Mouse (Mus musculus) fibroblast of lung, adult 2 months (primary cell): Measurements from ENCODE around the gene Bcas3.

Experiments used
- DNase-seq: peaks from one replicate; pipeline ENCODE4 v3.0.0-alpha.2; 2011; ENCODE audit warnings: low read depth

Bcas3 gene

DNA sequence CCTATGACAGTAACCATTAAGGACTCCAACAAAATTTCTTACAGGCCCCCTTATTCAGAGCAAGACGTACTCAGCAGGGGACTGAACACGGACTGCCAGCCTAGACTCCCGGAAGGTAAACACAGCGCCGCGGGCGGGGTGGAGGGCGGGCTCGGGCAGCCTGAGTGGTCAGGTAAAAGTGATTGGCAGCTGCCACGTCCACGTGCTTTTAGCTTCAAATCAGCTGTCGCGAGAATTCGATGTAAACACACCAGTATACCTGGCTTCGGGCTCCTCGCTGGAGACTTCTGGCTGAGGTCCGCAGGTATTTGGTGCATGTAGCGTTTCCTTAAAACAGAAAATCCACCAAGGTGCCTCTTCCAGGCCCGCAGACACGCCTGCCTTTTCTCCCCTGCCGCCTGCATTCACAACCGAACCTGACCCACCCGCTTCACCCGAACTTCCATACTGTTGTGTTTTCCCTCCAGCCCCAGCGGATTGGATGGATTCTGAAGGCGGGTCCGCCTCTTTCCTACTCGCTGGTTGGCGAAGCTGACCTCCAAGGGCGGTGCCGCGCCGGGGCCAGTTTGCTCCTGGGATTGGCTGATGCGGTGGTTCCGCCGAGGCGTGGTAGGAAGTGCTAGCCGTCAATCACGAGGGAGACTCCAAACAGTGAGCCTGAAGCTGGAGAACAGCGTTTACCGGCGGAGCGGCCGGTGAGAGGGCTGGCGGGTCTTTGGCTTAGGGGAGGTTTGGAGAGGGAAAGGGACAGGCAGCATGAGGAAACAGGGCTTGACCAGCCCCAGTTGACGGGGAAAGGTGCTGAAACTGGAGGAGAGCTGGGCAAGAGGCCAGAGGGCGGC is at the start of gene Bcas3:
TSS of gene Bcas3 (plus strand) at position 629 of the 842 bp plus-strand sequence.
- peak; percentile 97 for DNase-seq

DNA sequence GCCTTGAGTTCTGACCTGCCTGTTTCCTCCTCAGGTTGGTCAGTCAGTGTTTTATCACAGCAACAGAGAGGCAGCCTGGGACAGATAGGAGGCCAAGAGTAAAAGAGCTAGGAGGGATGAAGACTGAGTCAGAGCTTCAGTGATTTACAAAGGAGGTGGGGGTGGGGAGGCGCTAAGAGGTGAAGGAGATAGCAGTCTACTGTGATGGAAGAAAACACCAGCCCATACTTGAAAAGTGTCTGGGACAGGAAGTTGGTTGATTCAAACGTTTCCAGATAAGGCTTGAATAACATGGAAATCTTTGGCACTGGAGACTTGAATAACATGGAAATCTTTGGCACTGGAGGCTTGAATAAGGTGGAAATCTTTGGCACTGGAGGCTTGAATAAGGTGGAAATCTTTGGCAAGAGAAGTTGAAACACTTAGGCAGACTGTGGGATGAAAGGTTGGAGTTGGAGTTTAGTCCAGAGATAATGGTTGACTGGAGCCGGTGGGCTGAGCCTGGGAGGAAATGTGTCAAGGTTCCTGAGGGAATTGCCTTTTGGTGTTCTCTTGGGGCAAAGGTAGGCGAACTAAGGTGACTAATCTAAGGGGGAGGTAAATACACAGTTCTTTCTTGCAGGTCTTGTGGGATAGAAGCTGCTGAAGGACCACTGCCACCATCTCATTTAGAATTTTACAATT is 46.2 kb upstream of the Bcas3 start:
- no peak for DNase-seq

DNA sequence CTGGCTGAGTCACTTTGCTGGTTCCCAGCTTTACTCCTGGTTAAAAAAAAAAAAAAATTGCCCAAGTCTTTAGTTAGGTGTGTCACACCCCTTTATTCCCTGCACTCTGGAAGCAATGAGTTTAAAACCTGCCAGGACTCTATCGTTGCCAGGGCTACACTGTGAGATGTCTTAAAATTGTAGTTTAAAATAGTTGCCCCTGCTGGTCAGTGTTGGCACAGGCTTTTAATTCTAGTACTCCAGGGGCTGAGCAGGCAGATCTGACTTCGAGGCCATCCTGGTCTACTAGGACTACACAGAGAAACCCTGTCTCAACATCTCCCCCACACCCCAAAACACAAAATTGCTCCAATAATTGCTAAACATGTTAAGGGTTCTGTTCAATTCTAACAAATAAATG is 44.2 kb upstream of the Bcas3 start:
- no peak for DNase-seq

DNA sequence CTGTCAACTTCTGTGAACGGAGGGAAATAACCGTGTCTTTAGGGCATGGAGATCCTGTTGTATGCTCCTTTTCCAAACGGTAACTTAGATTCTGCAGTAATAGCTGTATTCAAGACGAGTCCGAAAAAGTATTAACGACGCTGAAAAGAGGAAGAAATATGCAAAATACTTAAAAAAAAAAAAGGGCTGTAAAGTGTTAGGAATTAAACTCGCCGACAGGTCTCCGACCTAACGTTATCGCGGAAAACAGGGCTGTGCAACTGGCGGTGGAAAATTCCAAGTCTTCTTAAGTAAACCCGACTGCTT is 42.6 kb upstream of the Bcas3 start:
- DNase-seq: no peak

DNA sequence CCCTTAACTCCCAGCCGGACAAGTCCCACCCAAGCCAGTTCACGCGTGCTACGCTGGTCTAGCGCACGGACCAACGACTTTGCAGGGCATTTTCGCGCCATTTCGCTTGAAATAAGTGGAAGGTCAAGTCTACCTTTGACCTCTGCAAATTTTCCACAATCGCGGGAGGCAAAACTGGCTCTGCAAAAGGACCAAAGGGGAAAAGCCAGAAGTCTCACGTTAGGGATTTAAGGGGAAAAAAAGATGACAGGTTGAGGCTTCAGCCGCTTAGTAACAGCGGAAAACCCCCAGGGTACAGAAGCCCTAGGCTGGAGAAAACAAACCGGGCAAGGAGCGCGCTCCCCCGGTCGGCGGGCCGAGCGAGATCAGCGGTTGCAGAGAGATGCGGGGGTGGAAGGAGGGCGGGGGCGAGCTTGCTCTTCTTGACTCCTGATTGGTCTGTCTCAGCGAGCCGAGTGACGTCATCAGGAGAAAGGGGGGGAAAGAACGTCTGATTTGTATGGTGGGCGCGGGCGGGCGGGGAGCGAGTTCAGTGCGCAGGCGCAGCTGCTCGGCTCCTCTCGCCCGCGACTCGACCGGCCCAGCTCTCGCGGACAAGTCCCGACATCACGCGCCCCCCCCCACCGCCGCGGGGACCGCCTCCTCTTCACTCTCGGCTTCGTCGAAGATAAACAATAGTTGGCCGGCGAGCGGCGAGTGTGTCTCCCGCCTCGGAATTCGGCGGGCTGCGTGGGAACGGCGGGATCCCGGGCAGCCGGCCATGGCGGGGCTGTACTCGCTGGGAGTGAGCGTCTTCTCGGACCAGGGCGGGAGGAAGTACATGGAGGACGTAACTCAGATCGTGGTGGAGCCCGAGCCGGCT is 42.0 kb upstream of the Bcas3 start, which contains the start of gene Ppm1d:
TSS of gene Ppm1d (plus strand) at position 532 of the 862 bp plus-strand sequence.
- DNase-seq: peak; percentile 96

DNA sequence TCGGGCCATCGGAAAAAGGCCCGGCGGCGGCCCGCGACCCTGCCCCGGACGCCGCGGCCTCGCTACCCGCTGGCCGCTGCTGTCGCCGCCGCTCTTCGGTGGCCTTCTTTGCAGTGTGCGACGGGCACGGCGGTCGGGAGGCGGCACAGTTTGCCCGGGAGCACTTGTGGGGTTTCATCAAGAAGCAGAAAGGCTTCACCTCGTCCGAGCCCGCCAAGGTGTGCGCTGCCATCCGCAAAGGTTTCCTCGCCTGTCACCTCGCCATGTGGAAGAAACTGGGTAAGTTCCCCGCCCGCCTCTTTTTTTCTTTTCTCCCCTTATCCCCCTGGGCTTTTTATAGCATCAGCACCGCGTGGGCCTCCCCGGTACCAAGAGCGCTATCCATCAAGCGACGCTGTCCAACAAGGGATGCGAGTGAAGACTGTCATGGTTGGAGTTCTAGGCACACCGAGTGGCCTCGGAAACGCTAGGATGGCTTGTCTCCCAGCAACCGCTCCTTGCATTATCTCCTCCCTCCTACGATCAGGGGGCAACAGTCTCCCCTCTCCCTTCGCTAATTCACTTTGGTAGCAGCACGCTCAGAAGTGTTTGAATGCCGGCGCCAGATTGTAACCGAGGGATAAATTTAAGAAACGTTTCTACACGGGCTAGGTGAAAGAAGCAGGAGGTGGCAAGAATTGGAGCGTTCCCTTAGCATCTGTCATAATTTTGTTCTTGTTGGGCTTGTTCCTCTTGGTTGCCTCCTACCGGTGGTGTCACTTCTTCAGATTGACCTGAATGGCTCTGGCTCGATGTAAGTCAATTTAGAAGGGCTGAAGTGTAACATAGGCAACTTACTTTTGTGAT is 41.1 kb upstream of the Bcas3 start:
- no peak for DNase-seq

DNA sequence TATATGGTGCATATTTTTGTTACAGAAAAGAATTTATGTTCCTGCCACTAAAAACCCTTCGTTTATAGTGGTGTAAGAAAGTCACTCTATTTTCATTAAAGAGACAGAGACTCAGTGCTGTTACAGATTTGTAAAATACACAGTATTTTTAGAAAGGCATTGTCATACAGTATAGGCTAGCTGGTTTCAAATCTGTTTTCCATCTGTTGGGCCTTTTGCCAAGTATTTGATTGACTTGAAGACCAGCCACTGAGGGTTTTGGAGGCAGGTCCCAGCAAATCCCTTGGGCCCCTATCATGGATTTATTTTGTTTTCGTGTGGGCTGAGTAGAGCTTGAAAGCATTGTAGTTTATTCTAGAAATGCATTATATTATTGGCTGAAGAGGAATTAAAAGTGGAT is 40.1 kb upstream of the Bcas3 start:
- no peak for DNase-seq

DNA sequence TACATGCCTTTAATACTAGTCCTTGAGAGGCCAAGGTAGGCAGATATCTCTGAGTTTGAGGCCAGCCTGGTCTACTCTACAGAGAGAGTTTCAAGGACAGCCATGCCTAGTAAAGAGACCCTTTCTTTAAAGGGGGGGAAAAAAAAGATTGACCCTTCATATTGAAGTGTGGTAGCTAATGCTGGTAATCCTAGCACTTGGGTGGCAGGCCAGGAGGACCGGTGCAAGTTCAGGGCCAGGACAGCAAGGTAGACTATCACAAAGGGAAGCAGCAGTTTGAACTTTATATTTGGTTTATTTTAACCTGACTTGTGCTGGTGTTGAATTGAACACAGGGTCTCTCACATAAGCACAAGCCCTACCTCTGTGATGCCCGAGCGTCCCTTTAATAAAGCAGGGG is 39.6 kb upstream of the Bcas3 start:
- DNase-seq: no peak

DNA sequence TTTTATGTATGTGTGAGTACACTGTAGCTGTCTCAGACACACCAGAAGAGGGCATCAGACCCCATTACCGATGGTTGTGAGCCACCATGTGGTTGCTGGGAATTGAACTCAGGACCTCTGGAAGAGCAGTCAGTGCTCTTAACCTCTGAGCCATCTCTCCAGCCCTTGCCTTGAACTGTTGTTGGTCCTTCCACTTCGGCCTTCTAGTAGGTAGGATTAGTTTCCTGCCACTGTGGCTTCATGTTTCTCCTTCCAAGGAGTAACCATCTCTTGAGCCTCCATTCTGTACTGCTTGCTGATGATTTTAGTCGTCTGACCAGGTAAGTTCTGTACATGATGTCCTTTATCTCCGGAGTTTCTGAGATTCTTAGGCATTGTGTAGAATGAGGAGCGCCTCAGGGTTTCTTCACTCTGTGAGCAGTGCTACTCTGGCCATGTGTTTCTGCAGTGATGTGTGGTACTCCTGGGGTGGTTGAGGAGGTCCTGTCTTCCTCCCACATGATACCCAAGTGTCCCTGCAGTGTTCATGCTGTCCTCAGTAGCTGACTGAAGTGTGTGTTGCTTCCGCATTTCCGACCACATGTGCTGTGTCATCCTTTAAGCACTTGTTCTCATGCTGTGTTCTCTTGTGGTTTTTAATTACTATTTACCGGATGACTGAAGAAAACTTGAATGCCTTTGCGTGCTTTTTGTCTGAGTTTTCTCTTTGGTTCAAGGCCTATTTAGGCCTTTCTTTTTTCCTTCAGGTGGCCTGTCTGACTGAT is 29.2 kb upstream of the Bcas3 start:
- no peak for DNase-seq

DNA sequence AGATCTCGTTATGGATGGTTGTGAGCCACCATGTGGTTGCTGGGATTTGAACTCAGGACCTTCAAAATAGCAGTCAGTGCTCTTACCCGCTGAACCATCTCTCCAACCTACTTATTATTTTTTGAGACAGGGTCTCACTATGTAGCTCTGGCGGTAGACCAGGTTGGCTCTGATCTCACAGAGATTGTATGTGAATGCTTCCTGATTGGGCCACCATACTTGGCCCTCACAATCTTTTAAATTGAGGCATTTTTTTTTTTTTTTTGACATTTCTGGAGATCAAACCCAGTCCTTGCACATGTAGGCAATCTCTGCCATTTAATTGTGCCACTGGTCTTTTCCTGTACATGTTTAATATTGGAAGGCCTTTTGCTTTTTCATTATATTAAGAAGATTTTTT is 24.2 kb upstream of the Bcas3 start:
- no peak for DNase-seq

DNA sequence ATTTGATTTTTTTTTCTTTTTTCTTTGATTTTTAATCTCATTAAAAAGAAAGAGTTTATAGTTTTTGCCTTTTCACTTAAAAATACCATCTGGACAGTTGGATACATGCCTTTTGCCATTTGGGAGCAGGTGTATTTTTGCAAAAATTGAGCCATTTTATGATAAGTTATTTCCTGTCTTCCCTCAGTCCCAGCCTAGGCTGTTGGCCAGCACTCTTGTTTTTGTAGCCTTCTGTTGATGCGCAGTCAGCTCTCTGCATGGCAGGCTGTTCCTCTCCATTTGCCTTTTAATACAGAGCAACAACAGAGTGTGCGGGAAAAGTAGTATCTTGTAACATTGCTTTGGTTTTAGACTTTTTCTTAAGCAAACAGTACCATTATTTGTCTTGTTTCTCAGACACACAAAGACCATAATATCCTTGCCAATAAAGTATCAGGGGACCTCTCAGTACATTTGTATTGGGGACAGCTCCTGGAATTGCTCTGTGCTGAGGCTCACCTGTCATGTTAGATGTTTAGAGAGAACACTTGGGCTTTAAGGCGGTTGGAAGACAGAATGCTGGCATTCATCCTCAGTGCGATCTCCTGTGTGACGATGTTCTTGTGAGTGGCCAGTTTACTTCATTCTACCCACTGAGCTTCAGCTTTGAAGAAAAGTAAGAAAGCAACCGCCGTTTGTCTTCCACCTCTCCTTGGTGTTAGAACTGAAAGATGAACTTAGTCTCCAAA is 23.6 kb upstream of the Bcas3 start:
- no peak for DNase-seq

DNA sequence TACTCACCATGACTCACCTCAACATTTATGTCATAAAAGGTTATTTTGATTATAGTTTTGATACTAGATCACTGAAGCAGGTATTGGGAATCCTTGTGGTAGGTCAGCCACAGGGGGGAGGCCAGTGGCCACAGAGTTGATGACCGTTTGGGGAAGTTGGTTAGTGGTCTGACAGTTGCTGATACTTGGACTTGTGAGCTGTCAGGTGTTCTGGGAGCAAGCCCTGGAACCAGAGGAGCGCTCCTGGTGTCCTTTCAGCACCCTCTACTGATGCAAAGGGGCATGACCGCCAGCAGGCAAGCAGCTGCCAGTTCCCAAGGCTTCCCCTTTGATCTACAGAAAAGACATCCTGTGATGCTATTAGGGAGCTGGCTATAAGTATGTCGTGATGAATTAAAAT is 18.2 kb upstream of the Bcas3 start:
- no peak for DNase-seq

DNA sequence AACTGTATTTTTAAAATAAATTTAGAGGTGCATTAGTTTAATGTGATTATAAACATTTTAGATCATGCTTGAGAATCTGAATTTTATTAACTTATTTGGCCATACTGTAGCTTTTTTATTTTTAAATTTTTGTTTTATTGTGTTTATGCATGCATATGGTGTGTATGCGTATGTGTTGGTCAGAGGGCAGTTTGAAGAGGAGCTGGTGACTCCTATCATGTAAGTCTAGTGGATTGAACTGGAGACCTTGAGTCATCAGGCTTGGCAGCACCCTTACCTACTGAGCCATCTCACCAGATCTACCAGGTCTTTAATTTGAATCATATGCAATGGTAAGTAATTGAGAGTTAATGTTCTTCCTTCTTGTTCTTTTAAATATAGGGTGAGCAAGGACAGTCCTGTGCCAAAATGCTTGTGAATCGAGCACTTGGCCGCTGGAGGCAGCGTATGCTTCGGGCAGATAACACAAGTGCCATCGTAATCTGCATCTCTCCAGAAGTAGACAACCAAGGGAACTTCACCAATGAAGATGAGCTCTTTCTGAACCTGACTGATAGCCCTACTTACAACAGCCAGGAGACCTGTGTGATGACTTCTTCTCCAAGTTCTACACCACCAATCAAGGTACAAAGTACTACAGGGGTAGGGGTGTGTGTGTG is 13.7 kb upstream of the Bcas3 start:
- no peak for DNase-seq

DNA sequence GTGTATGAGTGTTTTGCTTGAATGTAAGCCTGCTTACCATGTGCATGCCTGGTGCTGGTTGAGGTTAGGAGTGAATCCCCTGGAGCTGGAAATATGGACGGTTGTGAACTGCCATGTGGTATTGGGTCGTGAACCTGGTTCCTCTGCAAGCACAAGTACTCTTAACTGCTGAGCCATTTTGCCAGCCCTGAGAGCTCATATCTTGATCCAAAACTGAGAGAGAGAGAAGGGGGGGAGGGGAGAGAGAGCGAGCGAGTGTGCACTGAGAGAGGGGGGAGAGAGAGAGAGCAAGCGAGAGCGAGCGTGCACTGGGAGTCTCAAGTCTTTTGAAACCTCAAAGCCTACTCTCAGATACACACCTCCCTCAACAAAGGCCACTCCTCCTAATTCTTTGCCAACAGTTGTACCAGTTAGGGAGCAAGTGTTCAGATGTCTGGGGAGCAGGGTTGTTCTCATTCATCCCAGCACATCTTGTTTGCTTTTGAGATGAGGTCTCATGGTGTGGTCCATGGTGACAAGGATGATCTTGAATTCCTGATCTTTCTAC is 12.8 kb upstream of the Bcas3 start:
- no peak for DNase-seq

DNA sequence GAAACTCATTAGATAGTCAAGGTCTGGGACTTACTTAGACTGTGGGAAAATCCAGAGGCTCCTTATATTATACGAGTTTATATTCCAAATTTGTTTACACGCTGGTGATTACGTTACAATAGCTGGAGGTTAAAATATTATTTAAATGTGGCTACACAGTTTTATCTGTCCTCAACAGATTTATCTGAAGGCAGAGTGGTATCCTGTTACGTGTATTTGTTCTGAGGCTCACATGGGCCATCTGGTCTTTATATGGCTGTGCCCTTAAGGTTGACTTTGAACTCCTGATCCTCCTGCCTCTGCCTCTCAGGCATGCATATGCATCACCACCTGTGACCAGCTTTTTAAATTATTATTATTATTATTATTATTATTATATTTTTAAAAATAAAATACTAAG is 852 bp downstream of the Bcas3 start:
- no peak for DNase-seq

DNA sequence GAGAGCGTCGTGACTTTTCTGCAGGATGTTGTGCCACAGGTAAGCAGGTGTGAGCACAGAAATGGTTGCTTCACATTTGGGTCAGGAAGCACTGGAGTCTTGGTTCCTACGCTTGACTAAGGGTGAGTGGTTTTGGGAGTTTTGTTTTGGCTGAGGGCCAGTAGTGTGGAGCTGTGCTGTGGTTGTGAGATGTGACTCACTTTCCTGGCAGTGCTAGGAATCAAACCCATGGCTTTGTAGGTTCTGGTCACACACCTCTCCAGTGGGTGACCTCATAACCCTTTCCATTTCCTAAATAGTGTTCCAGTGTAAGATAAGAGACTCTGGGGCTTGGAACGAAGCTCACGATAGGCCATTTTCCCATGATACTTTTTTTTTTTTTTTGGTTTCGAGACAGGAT is 6.7 kb downstream of the Bcas3 start:
- peak; percentile 6 for DNase-seq

DNA sequence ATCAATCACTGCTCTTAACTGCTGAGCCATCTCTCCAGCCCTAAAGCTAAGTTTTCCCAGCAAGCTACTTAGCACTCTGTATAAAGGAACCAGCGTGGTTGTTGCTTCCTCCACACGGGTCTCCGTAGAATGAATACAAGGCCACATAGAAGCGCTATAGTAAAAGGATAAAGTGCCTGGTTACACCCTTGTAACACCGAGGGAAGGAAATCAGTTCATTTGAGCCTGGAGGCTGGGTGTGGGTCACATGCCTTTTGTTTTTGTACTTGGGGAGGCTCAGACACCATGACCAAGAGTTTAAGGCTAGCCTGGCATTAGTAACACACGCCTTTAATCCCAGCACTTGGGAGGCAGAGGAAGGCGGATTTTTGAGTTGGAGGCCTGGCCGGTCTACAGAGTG is 8.7 kb downstream of the Bcas3 start:
- DNase-seq: no peak

DNA sequence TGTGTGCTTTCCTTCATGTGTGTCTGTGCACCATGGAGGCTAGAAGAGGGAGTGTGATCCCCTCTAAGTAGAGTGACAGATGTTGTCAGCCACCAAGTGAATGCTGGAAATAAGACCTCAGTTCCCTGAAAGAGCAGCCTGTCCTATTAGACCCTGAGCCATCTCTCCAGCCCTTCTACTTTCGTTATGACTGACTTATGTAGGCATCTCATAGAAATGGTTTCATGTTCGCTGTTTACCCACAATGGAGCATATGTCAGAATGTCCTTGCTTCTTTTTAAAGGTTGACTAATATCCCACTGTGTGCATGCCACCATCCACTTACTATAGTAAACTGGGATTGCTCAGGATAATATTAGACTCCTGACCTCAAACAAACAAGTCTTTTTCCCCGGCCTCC is 13.2 kb downstream of the Bcas3 start:
- no peak for DNase-seq

DNA sequence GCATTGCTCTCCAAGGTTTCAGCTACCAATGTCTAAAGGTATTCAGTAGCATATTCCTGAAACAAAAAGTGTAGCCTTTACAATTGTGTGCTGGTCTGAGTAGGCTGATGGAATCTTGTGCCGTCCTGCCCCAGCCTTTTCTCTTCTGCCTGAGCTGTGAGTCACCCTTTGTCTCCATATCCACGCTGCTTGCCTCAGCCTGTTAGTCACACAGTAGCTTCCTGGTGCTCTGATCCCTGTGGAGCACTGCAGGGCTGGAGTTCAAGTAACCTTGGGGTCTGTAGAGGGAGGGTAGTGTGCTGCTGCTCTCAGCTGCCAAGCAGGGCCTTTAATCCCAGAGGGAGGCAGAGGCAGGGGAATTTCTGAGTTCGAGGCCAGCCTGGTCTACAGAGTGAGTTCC is 14.9 kb downstream of the Bcas3 start:
- DNase-seq: peak; percentile 15

DNA sequence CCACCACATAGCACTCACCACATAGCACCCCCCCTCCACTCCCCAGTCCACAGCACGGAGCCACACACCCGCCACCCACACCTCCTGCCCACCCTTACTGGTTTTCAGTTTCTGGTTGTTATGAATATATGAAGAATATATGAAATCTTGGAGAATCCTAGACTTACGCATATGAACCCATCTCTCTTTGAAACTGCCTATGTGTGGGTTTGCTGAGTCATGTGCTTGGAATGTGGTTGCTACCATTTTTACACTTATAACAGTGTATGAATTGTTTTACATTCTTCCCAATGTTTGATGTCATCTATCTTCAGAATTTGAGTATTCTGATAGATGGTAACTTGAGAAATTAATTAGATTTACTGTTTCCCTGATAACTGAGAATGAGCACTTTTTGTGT is 26.1 kb downstream of the Bcas3 start:
- DNase-seq: no peak
